Mouse (Mus musculus) left cerebral cortex, postnatal 10 days (tissue): ENCODE results near the gene Adh4. TPM values are rescaled to one million over a fixed set of nuclear protein-coding genes. Genes with fewer than 3 reads are reported as not detected.
A peak's percentile ranks its signal among the peaks of the same experiment; 100 is the strongest.
"Not testable (repeated sequence)": the region's sequence is repeated elsewhere in the genome, so short reads cannot be mapped to it uniquely, and the experiment has no call there.

Experiments used
- DNase-seq, 2 experiments: peaks; one replicate each; pipeline ENCODE4 v3.0.0; 2021 to 2022; ENCODE audit warnings: low spot score in 2 of 2, mixed read lengths in 1 of 2; ENCODE audit errors: extremely low spot score in 1 of 2
- intact Hi-C: fragments of 180-260 bp; cut with DNase I; formaldehyde crosslinking; loops from one replicate; pipeline ENCODE4 v1.15.1; 2025
- total RNA-seq, 2 experiments: library from RNA; stranded (reverse); gene quantifications; 2 replicates each; pipeline ENCODE4 v1.2.3; 2021

Gene Adh4
- total RNA-seq, 2 experiments from 2014 or later, result not detected

GRCm38 (mm10) chr3:138438716-138439115, 23.4 kb downstream of the Adh4 start:
- intact Hi-C loops, result loop anchor here (10.0 kb wide), 1 partner anchor 654 kb away; no protein-coding TSS in a partner anchor
- DNase-seq, result no peak

DNA sequence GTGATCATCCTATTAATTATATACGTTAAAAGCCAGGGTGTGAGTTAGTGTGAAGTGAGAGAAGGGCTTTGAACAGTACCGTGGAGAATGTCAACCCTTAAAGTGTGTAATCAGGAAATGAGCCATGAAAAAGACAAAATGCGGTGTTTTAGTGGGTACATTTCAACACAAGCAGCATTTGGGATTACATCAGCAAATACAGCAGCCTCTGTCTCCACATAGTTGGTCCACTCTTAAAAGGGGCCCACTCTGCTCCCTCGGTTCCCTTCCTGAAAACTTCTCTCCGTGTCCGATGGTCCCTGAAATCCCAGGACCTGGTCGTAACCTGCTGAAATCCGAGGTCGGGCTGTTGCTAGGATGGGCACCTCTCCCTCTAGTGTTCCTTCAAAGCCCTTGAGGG, 26.9 kb downstream of the Adh4 start:
- intact Hi-C loops, result no loop called here

DNA sequence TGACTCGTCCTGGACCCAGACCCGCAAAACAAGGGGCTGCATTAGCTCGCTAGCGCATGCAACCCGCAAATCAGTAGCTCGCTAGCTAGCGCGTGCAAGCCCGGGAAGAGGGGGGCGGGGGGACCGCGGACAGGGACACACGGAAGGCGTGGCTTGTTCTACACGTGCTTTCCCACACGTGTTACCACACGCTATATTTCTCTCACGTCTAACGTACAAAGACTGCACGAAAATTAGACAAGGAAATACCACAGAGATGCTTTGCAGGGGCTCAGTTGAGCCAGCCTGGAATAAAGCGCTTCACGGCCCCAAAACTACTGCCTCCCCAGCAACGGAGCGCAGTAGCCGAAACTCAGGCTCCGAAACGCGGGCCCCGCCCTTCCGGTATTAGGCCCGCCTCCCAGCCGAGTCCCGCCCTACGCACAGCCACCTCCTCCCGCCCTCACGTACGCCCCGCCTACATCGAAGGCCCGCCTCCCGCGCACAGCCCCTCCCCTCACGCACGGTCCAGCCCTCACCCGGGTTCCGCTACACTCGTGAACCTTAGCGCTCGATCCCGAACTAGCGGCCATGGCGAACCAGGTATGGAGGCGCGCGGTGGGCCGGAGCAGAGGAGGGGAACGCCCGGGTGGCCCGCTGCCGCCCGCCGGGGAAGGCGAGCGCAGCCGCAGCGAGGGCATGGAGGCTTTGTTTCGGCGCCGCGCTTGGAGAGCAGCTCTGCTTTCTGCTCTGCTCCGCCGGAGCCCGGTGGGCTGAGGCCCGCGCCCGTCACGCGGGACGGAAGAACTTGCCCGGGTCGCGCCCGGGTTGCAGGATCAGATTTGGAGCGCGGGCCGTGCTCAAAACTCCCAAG, 27.6 kb downstream of the Adh4 start, which contains the start of gene Adh5:
TSS of gene Adh5 (plus strand) at position 482 of the 853 bp plus-strand sequence.
- intact Hi-C loops, result no loop called here
- peak; percentile 81 to 93 for DNase-seq

More for the DNA sequence above, 26.9 kb downstream of the Adh4 start:
- no peak for DNase-seq

DNA sequence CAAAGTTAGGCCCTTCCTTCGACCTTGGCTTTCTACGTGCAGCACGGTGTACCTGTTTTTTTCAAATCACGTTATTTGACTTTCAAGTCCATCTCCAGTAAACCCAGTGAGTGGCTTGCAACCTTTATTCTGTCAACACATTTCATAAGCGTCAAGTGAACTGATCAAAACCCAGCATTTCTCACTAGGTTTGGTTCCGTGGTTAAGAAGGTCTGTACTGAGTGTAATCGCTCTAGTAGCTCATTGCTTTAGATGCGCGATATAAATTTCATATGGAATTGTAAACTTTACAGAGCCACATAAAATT, 28.2 kb downstream of the Adh4 start:
- intact Hi-C loops, result no loop called here
- DNase-seq, result no peak

DNA sequence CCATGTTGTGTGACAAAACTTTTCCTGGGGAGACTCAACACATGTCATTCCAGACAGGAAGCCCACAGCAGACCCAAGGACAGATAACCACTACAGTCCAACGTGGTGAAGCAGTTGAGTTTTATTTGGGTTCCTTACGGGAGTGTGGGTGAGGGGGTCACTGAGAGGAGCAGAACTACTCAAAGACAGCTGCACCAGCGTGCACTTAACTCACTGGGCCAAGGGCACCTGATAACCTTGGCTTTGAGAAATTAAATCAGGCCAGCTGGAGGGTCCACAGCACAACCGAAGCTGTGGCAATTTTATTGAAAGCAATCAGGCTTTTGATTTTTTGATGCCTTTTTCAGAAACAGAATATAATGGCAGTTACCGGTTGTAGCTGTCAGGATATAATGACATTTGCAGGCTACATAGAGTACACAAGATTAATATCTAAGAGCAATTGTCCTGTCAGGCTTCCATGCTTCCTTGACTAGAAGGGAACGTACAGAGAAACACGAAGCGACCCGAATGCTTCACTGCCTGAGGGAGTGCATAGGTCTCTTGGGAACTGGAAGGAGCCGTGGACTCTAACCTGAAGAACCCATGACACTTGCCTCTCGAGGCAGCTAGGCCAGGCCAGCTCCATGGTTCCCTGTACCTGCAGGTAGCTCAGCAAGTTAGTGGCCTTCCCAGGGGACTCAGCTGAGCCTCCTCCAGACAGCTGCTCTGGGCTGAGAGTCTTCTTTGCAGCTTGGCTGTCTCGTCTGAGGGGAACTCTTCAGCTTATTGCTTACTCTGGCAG, 33.0 kb downstream of the Adh4 start:
- intact Hi-C loops, result no loop called here
- DNase-seq, result no peak

GRCm38 (mm10) chr3:138452169-138452568, 36.9 kb downstream of the Adh4 start:
- no peak for DNase-seq
- intact Hi-C loops, result no loop called here

DNA sequence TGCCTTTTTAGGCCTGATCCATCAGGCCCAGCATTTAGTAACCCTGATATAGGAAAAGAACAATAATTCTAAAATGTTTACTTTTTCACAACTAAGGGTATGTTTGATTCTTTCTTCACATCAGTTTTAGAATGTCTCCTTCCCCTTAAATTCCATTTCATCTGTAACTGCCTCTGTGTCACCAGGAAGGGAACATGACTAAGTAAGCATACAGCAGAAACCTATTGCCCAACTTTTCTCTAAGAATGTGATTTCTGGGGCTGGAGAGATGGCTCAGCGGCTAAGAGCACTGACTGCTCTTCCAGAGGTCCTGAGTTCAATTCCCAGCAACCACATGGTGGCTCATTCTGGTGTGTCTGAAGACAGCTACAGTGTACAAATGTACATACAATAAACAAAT, 39.0 kb downstream of the Adh4 start:
- intact Hi-C loops, result no loop called here
- no peak for DNase-seq

DNA sequence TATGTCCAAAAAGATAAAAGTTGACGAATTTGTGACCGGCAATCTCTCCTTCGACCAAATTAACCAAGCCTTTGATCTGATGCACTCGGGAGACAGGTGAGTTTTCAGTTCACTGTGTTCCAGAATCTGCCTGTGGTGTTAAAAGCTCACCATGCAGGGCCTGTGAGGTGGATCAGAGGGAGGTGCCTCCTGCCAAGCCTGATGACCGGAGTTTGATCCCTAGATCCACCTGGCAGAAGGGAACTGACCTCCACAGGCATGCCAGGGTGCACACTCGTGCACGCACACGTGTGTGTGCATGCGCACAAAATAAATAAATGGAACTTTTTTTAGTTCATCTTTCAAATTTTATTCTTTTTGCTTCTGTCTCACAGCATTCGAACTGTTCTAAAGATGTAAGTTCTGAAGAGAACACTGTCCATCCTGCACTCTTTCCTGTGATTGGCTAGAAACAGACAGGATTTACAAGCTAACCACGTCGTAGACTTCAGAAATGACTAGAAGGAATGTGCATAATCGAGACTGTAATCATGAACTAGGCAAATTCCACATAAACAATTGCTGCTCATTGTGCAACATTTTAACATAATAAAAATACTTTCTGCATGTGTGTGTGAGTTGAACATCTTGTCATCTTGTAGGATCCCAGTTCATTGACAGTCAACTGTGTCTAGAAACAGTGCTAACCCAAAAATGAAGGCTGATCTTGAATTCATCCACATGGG, 39.6 kb downstream of the Adh4 start:
- no peak for DNase-seq
- intact Hi-C loops, result no loop called here

DNA sequence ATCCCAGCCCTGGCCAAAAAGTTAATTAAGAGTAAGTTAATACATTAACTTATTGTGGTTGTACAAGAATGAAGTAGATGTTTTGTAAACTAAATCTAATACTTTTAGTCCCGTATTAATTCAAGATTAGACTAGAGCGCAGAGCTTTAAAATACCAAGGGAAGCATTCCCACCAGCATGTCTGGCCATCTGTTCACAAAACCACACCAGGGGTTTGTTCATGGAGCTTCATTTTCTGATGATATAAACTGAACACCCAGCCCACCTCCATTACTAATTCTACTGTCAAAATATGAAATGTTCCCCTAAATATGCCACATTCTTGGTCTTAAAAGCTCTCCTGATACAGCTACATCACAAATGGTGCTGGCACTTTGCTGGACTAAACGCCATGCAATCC, 43.2 kb downstream of the Adh4 start:
- DNase-seq, result no peak
- intact Hi-C loops, result no loop called here

- peak; percentile 23 to 45 for DNase-seq
- intact Hi-C loops, result loop anchor here (5.0 kb wide), 1 partner anchor 447 kb away; no protein-coding TSS in a partner anchor
These were observed 45.0 kb downstream of the Adh4 start for GRCm38 (mm10) chr3:138460260-138460659.

DNA sequence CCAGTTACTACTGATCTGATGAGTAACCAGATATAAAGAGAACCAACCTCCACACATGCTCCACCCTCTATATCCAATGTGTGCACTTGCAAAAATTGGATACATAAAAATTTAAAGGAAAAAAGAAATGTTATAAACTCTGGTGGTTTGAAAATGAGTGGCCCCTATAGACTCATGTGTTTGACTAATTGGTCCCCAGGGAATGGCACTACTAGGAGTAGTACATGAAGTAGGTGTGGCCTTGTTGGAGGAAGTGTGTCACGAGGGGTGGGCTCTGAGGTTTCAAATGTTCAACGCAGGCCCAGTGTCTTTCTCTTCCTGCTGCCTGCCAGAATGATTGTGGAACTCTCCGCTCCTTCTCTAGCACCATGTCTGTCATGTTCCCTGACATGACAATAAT, 46.6 kb downstream of the Adh4 start:
- intact Hi-C loops, result loop anchor here (5.0 kb wide), 1 partner anchor 445 kb away; no protein-coding TSS in a partner anchor
- no peak for DNase-seq

DNA sequence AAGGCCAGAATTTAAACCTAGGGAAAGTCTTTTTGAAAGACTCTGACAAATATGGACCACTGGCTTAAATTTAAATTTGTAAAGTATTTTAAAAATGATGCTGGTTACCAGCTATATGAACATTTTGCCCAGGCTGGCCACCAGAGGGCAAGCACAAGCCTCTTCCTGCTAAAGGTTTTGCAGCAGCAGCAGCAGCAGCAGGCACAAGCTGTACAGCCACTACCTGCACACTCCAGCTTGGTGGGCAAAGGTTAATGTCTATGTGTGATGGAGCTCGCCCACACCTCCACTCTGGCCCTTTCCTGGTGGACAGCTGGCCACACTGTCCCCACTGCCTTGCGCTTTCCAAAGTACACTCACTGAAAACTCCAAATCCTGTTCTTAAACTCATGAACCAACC, 47.9 kb downstream of the Adh4 start:
- intact Hi-C loops, result loop anchor here (5.0 kb wide), 1 partner anchor 444 kb away; no protein-coding TSS in a partner anchor
- peak in 1 of 2 experiments; percentile 47 for DNase-seq

- intact Hi-C loops, result loop anchor here (5.0 kb wide), 1 partner anchor 443 kb away; no protein-coding TSS in a partner anchor
- DNase-seq, result no peak
These were observed 48.5 kb downstream of the Adh4 start for GRCm38 (mm10) chr3:138463807-138464206.

GRCm38 (mm10) chr3:138464573-138465147, 49.4 kb downstream of the Adh4 start:
- no peak for DNase-seq
- intact Hi-C loops, result loop anchor here (5.0 kb wide), 1 partner anchor 443 kb away; no protein-coding TSS in a partner anchor

DNA sequence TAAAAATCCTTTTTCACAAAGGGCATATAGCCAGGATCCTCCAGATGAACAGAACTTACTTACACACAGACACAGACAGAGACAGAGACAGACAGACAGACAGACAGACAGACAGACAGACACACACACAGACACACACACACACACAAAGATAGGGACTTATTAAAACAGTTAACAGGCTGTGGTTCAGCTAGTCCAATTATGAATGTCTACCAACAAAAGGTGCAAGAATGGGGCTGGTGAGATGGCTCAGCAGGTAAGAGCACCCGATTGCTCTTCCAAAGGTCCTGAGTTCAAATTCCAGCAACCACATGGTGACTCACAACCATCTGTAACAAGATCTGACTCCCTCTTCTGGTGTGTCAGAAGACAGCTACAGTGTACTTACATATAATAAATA, 51.4 kb downstream of the Adh4 start:
- intact Hi-C loops, DNase-seq: not testable (repeated sequence)

DNA sequence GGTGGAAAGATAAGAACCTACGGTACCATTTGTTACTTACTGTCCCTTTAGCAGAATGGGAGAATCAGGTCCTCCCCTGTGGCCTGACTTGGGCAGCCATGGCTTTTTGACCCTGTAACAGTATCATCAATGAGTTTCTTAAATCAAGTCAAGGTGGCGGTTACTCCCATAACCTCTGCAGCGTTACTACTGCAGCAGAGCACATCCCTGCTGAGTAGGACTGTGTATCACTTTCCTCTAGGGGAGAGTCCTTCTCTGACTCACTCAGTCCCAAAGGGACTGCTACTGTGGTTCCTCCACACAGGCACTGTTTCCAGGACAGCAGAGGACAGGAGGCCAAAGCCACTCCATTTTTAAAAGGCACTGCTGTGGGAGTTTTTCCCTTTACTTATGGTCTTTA, 55.8 kb downstream of the Adh4 start:
- DNase-seq, result no peak
- intact Hi-C loops, result no loop called here

- no peak for DNase-seq
- intact Hi-C loops, result no loop called here
These were observed 64.2 kb downstream of the Adh4 start for GRCm38 (mm10) chr3:138479489-138479888.
